Mouse (Mus musculus) small intestine, adult 2 months (tissue): ENCODE results near the gene Limch1.

Experiments used
- CTCF ChIP-seq: fragments of 200-500 bp; IDR thresholded peaks from 2 replicates; pipeline ENCODE4 v1.5.1; 2012; ENCODE audit warnings: low read depth, mild to moderate bottlenecking, control low read depth, inconsistent platforms, low read length, moderate library complexity, mixed read lengths; ENCODE audit not compliant: insufficient replicate concordance, insufficient read length; ENCODE audit errors: extremely low read depth
- POLR2A ChIP-seq: fragments of 200-500 bp; IDR thresholded peaks from 2 replicates; pipeline ENCODE4 v1.6.1; 2012; ENCODE audit warnings: low read depth, mild to moderate bottlenecking, control low read depth, inconsistent platforms, low read length, moderate library complexity

- TF ChIP-seq CTCF (no peak), POLR2A (no peak)
Observed at GRCm38 (mm10) chr5:66918316-66919305, 173.0 kb downstream of the Limch1 start.
